Mouse (Mus musculus): Measurements from ENCODE around the gene Pi4ka. TPM values are rescaled to one million over a fixed set of nuclear protein-coding genes. Genes with fewer than 3 reads are reported as not detected.

Pi4ka gene
- total and polyA plus RNA-seq, 3 experiments, result 49.0 to 57.1 (median 56.4) TPM

- no peak for TF ChIP-seq CTCF (IDR thresholded peaks at IDR 0.05)
- no peak for TF ChIP-seq POLR2A (IDR thresholded peaks at IDR 0.05; ENCODE audit: insufficient read depth, low read depth, low read length)
- TF ChIP-seq EP300 (IDR thresholded peaks at IDR 0.05; ENCODE audit: insufficient read depth, low read depth, low read length), result no peak
- DNase-seq, result peak; percentile 36 to 44
- intact Hi-C loops (cut with DNase I), result no loop called here
- H3K79me2 ChIP-seq (replicated peaks; ENCODE audit: control insufficient read depth, insufficient read depth, low read length), result 0 out of 2 replicates have a peak, but pooled peaks cover 1% of the 10 kb centered on the region
- H3K4me1 ChIP-seq (ENCODE audit: control insufficient read depth, insufficient read depth, low read length), result peaks cover 10% of the 10 kb centered on the region
- H3K27ac ChIP-seq, result peak overlapping the region; percentile 17
- no peak overlapping the region for H3K9ac ChIP-seq (ENCODE audit: low read depth, low read length)
- H3K36me3 ChIP-seq (ENCODE audit: control insufficient read depth, insufficient read depth, low read length), result peaks cover 4% of the 10 kb centered on the region; the same call in 1 of the 2 replicates
- WGBS, result 15% methylated on average over 4 of the region's 4 CpGs
- H3K27me3 ChIP-seq (ENCODE audit: control insufficient read depth, insufficient read depth, low read length), result no peaks in the 10 kb centered on the region
- H3K4me3 ChIP-seq, result no peak overlapping the region
Observed at GRCm38 (mm10) chr16:17410209-17410608, 4.1 kb upstream of the Pi4ka start.

DNA sequence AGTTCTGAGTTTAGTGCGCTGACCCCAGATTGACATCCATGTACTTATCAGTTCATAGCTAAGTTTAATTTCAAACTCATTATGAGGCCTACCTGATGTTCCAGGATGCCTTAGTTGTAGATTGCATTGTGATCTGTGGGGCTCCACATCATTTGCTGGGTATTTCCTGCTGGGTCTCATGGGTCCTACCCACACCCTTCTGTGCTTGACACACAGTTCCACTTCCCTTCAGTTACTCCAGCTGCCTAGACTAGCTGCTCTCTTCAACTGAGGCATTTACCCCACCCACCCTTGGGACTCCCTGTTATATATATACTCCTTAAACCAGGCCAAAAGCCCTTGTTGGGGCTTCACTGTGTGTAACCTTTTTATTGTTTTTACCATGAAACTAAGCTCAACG, 2.9 kb upstream of the Pi4ka start:
- Histone ChIP-seq H3K4me3 (no peak overlapping the region), H3K9ac (ENCODE audit: low read depth, low read length) (no peak overlapping the region), H3K36me3 (ENCODE audit: control insufficient read depth, insufficient read depth, low read length) (peaks cover 1% of the 10 kb centered on the region; the same call in 1 of the 2 replicates), H3K4me1 (ENCODE audit: control insufficient read depth, insufficient read depth, low read length) (peaks cover 12% of the 10 kb centered on the region), H3K27ac (peak overlapping the region; percentile 44), H3K79me2 (replicated peaks; ENCODE audit: control insufficient read depth, insufficient read depth, low read length) (peaks cover 3% of the 10 kb centered on the region; the same call in 1 of the 2 replicates), H3K27me3 (ENCODE audit: control insufficient read depth, insufficient read depth, low read length) (no peaks in the 10 kb centered on the region)
- no peak for DNase-seq
- intact Hi-C loops (cut with DNase I), result loop anchor here (5.0 kb wide), 1 partner anchor 313 kb away; no protein-coding TSS in a partner anchor
- TF ChIP-seq EP300 (IDR thresholded peaks at IDR 0.05; ENCODE audit: insufficient read depth, low read depth, low read length), result no peak
- no peak for TF ChIP-seq POLR2A (IDR thresholded peaks at IDR 0.05; ENCODE audit: insufficient read depth, low read depth, low read length)
- TF ChIP-seq CTCF (IDR thresholded peaks at IDR 0.05), result no peak
- WGBS, result 74% methylated on average over 2 of the region's 2 CpGs

DNA sequence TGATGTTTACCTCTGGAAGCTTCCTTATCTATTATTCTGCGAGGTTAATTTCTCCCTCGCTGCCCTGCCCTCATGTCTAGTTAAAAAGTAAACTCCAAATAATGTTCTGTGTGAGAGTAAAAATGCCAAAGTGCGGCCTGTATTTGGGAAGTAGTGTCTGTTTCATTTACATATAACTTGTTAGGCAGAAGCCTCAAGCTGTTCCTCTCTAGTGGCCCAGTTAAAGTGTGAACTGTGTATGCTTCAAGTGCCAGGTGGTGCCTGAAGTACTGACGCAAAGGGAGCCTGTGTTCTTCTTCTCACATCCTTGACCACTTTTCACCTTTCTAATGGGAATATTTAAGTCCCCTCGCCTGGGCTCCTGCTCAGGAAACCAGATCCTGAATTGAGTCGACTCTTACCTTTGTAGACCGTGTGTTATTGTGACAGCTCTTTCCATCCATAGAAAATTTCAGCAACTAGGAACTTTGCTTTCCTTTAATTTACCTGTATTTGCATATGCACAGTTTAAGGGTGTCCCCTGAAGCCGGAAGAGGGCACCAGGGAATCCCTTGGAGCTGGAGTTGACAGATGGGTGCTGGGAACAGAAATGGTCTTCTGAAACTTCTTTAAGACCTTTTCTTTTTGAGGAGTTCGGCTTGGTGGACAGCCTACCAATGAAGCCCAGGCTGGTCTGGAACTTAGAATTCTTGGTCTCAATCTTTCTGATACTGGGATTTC, 558 bp upstream of the Pi4ka start:
- H3K79me2 ChIP-seq (replicated peaks; ENCODE audit: control insufficient read depth, insufficient read depth, low read length), result peaks cover 5% of the 10 kb centered on the region; the same call in 1 of the 2 replicates
- no peak for TF ChIP-seq CTCF (IDR thresholded peaks at IDR 0.05)
- no peak for TF ChIP-seq POLR2A (IDR thresholded peaks at IDR 0.05; ENCODE audit: insufficient read depth, low read depth, low read length)
- TF ChIP-seq EP300 (IDR thresholded peaks at IDR 0.05; ENCODE audit: insufficient read depth, low read depth, low read length), result no peak
- no peak for DNase-seq
- peak overlapping the region; percentile 46 for H3K9ac ChIP-seq (ENCODE audit: low read depth, low read length)
- H3K36me3 ChIP-seq (ENCODE audit: control insufficient read depth, insufficient read depth, low read length), result no peaks in the 10 kb centered on the region
- 28% methylated on average over 9 of the region's 9 CpGs for WGBS
- H3K4me3 ChIP-seq, result peak overlapping the region; percentile 76
- no peaks in the 10 kb centered on the region for H3K27me3 ChIP-seq (ENCODE audit: control insufficient read depth, insufficient read depth, low read length)
- peaks cover 12% of the 10 kb centered on the region for H3K4me1 ChIP-seq (ENCODE audit: control insufficient read depth, insufficient read depth, low read length)
- H3K27ac ChIP-seq, result peak overlapping the region; percentile 89
- intact Hi-C loops (cut with DNase I), result loop anchor here (1.0 to 5.0 kb wide), 2 partner anchors 46 to 316 kb away; no protein-coding TSS in a partner anchor

GRCm38 (mm10) chr16:17405271-17405696, 830 bp downstream of the Pi4ka start:
- peak; percentile 79 to 81 for DNase-seq
- peaks cover 5% of the 10 kb centered on the region; the same call in 1 of the 2 replicates for H3K79me2 ChIP-seq (replicated peaks; ENCODE audit: control insufficient read depth, insufficient read depth, low read length)
- peak overlapping the region; percentile 67 for H3K9ac ChIP-seq (ENCODE audit: low read depth, low read length)
- WGBS, result under 1% methylated on average over 22 of the region's 22 CpGs
- H3K27me3 ChIP-seq (ENCODE audit: control insufficient read depth, insufficient read depth, low read length), result no peaks in the 10 kb centered on the region
- H3K27ac ChIP-seq, result peak overlapping the region; percentile 83
- H3K36me3 ChIP-seq (ENCODE audit: control insufficient read depth, insufficient read depth, low read length), result no peaks in the 10 kb centered on the region
- H3K4me1 ChIP-seq (ENCODE audit: control insufficient read depth, insufficient read depth, low read length), result peaks cover 12% of the 10 kb centered on the region
- intact Hi-C loops (cut with DNase I), result loop anchor here (1.0 to 5.0 kb wide), 3 partner anchors 28 to 317 kb away; partner anchors contain the start of gene Thap7
- TF ChIP-seq CTCF (IDR thresholded peaks at IDR 0.05) (no peak), POLR2A (IDR thresholded peaks at IDR 0.05; ENCODE audit: insufficient read depth, low read depth, low read length) (no peak; the same call in none of the 2 replicates), EP300 (IDR thresholded peaks at IDR 0.05; ENCODE audit: insufficient read depth, low read depth, low read length) (0 out of 2 replicates have a peak, but pooled peaks have one; percentile 28)
- H3K4me3 ChIP-seq, result peak overlapping the region; percentile 76

DNA sequence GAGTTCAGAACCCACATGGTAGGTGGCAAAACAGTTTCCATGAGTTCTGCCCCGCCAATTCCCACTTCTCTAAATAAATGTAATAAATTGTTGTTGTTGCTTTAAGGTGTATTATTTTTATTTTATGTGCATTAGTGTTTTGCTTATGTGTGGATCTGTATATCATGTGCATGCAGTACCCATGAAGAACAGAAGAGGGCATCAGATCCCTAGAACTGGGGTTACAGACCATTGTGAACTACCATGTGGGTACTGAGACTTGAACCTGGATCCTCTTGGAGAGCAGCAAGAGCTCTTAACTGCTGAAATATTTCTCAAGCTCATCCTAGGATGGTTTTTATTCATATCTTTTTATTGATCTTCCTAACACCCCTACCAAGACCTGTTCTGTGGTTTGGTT, 3.3 kb downstream of the Pi4ka start:
- peak in 1 of 2 experiments; percentile 11 for DNase-seq
- 71% methylated on average over 1 of the region's 1 CpGs for WGBS
- Histone ChIP-seq H3K36me3 (ENCODE audit: control insufficient read depth, insufficient read depth, low read length) (no peaks in the 10 kb centered on the region), H3K79me2 (replicated peaks; ENCODE audit: control insufficient read depth, insufficient read depth, low read length) (peaks cover 5% of the 10 kb centered on the region), H3K27ac (no peak overlapping the region), H3K27me3 (ENCODE audit: control insufficient read depth, insufficient read depth, low read length) (no peaks in the 10 kb centered on the region), H3K9ac (ENCODE audit: low read depth, low read length) (no peak overlapping the region), H3K4me3 (no peak overlapping the region), H3K4me1 (ENCODE audit: control insufficient read depth, insufficient read depth, low read length) (peaks cover 5% of the 10 kb centered on the region)
- TF ChIP-seq CTCF (IDR thresholded peaks at IDR 0.05), result peak; percentile 85
- no peak for TF ChIP-seq POLR2A (IDR thresholded peaks at IDR 0.05; ENCODE audit: insufficient read depth, low read depth, low read length)
- TF ChIP-seq EP300 (IDR thresholded peaks at IDR 0.05; ENCODE audit: insufficient read depth, low read depth, low read length), result no peak
- intact Hi-C loops (cut with DNase I), result loop anchor here (2.0 kb wide), 1 partner anchor 212 kb away; no protein-coding TSS in a partner anchor

DNA sequence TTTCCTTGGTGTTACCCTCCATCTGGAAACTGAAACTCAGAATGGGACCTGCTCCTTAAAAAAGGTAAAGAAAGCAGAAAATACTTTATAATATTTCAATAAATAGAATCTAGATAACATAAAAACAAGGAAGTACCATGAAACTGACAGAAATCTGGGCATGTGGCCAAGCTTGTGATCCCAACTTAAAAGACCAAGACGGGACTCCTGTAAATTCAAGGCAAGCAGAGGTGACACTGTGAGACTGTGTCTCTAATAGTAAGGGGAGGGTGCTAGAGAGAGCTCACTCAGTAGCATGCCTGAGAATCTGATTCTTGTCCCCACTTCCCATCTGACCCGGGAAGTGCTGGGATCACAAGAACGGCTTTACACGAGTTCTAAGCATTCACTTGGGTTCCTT, 13.3 kb downstream of the Pi4ka start:
- 45% methylated on average over 4 of the region's 4 CpGs for WGBS
- intact Hi-C loops (cut with DNase I), result no loop called here
- Histone ChIP-seq H3K36me3 (ENCODE audit: control insufficient read depth, insufficient read depth, low read length) (no peaks in the 10 kb centered on the region; the same call in 1 of the 2 replicates), H3K27me3 (ENCODE audit: control insufficient read depth, insufficient read depth, low read length) (no peaks in the 10 kb centered on the region), H3K79me2 (replicated peaks; ENCODE audit: control insufficient read depth, insufficient read depth, low read length) (peaks cover 2% of the 10 kb centered on the region), H3K4me1 (ENCODE audit: control insufficient read depth, insufficient read depth, low read length) (peaks cover 2% of the 10 kb centered on the region; the same call in 1 of the 2 replicates), H3K4me3 (no peak overlapping the region), H3K27ac (no peak overlapping the region), H3K9ac (ENCODE audit: low read depth, low read length) (no peak overlapping the region)
- no peak for DNase-seq
- TF ChIP-seq POLR2A (IDR thresholded peaks at IDR 0.05; ENCODE audit: insufficient read depth, low read depth, low read length) (no peak), EP300 (IDR thresholded peaks at IDR 0.05; ENCODE audit: insufficient read depth, low read depth, low read length) (no peak), CTCF (IDR thresholded peaks at IDR 0.05) (no peak)

Data from heart, adult 2 months (tissue).